Comparison of ENCODE assay signal across 9 mouse cellular contexts in genomic region chr7:134348825-134349224, GRCm38 (mm10). TPM values are rescaled to one million over a fixed set of nuclear protein-coding genes. Genes with fewer than 3 reads are reported as not detected.
DNase-seq lines count a peak whose midpoint lies in the region; ATAC-seq lines count a peak whose summit lies in the region.
"Had no signal": no experiment of that assay in that cellular context is flagged by ENCODE, and none has a peak within 500 bp of the region (broad histone marks: within the 10 kb centered on the region; RNA-seq: fewer than 3 reads in every experiment).

No protein-coding gene starts in this region.

- H3K27me3 ChIP-seq in midbrain, embryonic 10.5 days (ENCODE audit: low read depth, poor library complexity, severe bottlenecking): no peaks in the 10 kb centered on the region
- no peaks in the 10 kb centered on the region for H3K27me3 ChIP-seq in midbrain, embryonic 16.5 days (ENCODE audit: control insufficient read depth, insufficient read depth, low read depth, low read length)
- no peaks in the 10 kb centered on the region for H3K27me3 ChIP-seq in kidney, embryonic 14.5 days (ENCODE audit: control insufficient read depth, insufficient read depth, low read length)
- no peaks in the 10 kb centered on the region for H3K27me3 ChIP-seq in limb, embryonic 11.5 days (ENCODE audit: control insufficient read depth, insufficient read depth, low read length)
- H3K27me3 ChIP-seq: megakaryocyte, embryonic 14.5 days had no signal

- no peaks in the 10 kb centered on the region for H3K36me3 ChIP-seq in midbrain, embryonic 10.5 days
- no peaks in the 10 kb centered on the region for H3K36me3 ChIP-seq in midbrain, embryonic 16.5 days (ENCODE audit: control insufficient read depth, insufficient read depth, low read length)
- no peaks in the 10 kb centered on the region for H3K36me3 ChIP-seq in kidney, embryonic 14.5 days (ENCODE audit: control insufficient read depth, insufficient read depth, low read length)
- H3K36me3 ChIP-seq in limb, embryonic 11.5 days (ENCODE audit: control insufficient read depth, insufficient read depth, low read length): no peaks in the 10 kb centered on the region

- 0 out of 2 replicates have a peak, but pooled peaks cover 2% of the 10 kb centered on the region for H3K4me1 ChIP-seq in midbrain, embryonic 10.5 days
- H3K4me1 ChIP-seq in midbrain, embryonic 16.5 days (ENCODE audit: control insufficient read depth, insufficient read depth, low read length): no peaks in the 10 kb centered on the region
- H3K4me1 ChIP-seq in kidney, embryonic 14.5 days (ENCODE audit: control insufficient read depth, insufficient read depth, low read length): no peaks in the 10 kb centered on the region
- no peaks in the 10 kb centered on the region for H3K4me1 ChIP-seq in limb, embryonic 11.5 days (ENCODE audit: control insufficient read depth, insufficient read depth, low read length)
- H3K4me1 ChIP-seq: megakaryocyte, embryonic 14.5 days had no signal

- DNase-seq in midbrain, embryonic 10.5 days (ENCODE audit: low spot score): peak; percentile 49
- peak; percentile 32 to 55 for DNase-seq in cerebellum, postnatal 4 days (ENCODE audit: low spot score in 2 of 2)
- DNase-seq in gastrocnemius, postnatal 10 days: peak; percentile 55
- peak; percentile 64 for DNase-seq in limb, embryonic 11.5 days (ENCODE audit: low spot score)
- DNase-seq in ovary, postnatal 10 days (ENCODE audit: low spot score): peak; percentile 36
- peak; percentile 40 to 62 for DNase-seq in urinary bladder, postnatal 4 days (ENCODE audit: low spot score in 2 of 2)

- WGBS in midbrain, embryonic 10.5 days: 40% methylated on average over 6 of the region's 6 CpGs
- 47% methylated on average over 6 of the region's 6 CpGs for WGBS in midbrain, embryonic 16.5 days
- 32% methylated on average over 6 of the region's 6 CpGs for WGBS in kidney, embryonic 14.5 days
- 41% methylated on average over 6 of the region's 6 CpGs for WGBS in limb, embryonic 11.5 days

- H3K9me3 ChIP-seq in midbrain, embryonic 10.5 days (replicated peaks): no peaks in the 10 kb centered on the region
- no peaks in the 10 kb centered on the region for H3K9me3 ChIP-seq in midbrain, embryonic 16.5 days (replicated peaks; ENCODE audit: control insufficient read depth, low read length, poor library complexity, severe bottlenecking)
- H3K9me3 ChIP-seq in kidney, embryonic 14.5 days (ENCODE audit: control insufficient read depth, low read length): no peaks in the 10 kb centered on the region
- H3K9me3 ChIP-seq in limb, embryonic 11.5 days (ENCODE audit: control insufficient read depth, low read length): no peaks in the 10 kb centered on the region
- H3K9me3 ChIP-seq: megakaryocyte, embryonic 14.5 days had no signal

- no peak overlapping the region for H3K4me3 ChIP-seq in midbrain, embryonic 10.5 days
- H3K4me3 ChIP-seq in midbrain, embryonic 16.5 days (ENCODE audit: low read depth, low read length): no peak overlapping the region
- H3K4me3 ChIP-seq in kidney, embryonic 14.5 days (ENCODE audit: low read length): no peak overlapping the region
- H3K4me3 ChIP-seq in limb, embryonic 11.5 days (ENCODE audit: low read depth, low read length): no peak overlapping the region
- H3K4me3 ChIP-seq: megakaryocyte, embryonic 14.5 days had no signal

- H3K9ac ChIP-seq in midbrain, embryonic 16.5 days (ENCODE audit: low read depth, low read length): no peak overlapping the region
- H3K9ac ChIP-seq in kidney, embryonic 14.5 days (ENCODE audit: low read depth, low read length): no peak overlapping the region
- no peak overlapping the region for H3K9ac ChIP-seq in limb, embryonic 11.5 days (ENCODE audit: low read length)

- no peak for ATAC-seq in midbrain, embryonic 16.5 days
- ATAC-seq in kidney, embryonic 14.5 days (ENCODE audit: low FRiP score, low TSS enrichment): peak; percentile 86
- ATAC-seq in limb, embryonic 11.5 days (ENCODE audit: insufficient number of reproducible peaks, low FRiP score, low TSS enrichment, low read depth): peak; percentile 75; the same call in 1 of the 2 replicates

- no peak overlapping the region for H3K27ac ChIP-seq in midbrain, embryonic 10.5 days (replicated peaks)
- H3K27ac ChIP-seq in midbrain, embryonic 16.5 days (ENCODE audit: low read length): no peak overlapping the region
- H3K27ac ChIP-seq in kidney, embryonic 14.5 days (ENCODE audit: low read depth, low read length): no peak overlapping the region
- H3K27ac ChIP-seq in limb, embryonic 11.5 days (replicated peaks; ENCODE audit: low read depth, low read length): no peak overlapping the region

- no peak overlapping the region for H3K4me2 ChIP-seq in midbrain, embryonic 16.5 days (ENCODE audit: low read length)
- no peak overlapping the region for H3K4me2 ChIP-seq in kidney, embryonic 14.5 days (replicated peaks; ENCODE audit: low read depth, low read length)
- H3K4me2 ChIP-seq in limb, embryonic 11.5 days (ENCODE audit: low read depth, severe bottlenecking): no peak overlapping the region

RNA-seq across cellular contexts. Expression of gene D7Ertd443e, which starts 36.6 kb away (rescaled TPM):
- not detected in 2 replicates for polyA plus RNA-seq in midbrain, embryonic 10.5 days (2016; fragmentation: Nextera tagmentation; extraction: Ambion mirVana)
- 0.16 and 0.18 TPM in 2 replicates for polyA plus RNA-seq in midbrain, embryonic 16.5 days (2015; fragmentation: Nextera tagmentation; extraction: Ambion mirVana)
- total RNA-seq in gastrocnemius, postnatal 10 days (2021): not detected
- 0.21 and 0.32 TPM in 2 replicates for polyA plus RNA-seq in kidney, embryonic 14.5 days (2014; fragmentation: Nextera tagmentation; extraction: Ambion mirVana)
- 0.07 and 0.47 TPM in 2 replicates for polyA plus RNA-seq in limb, embryonic 11.5 days (2014; fragmentation: Nextera tagmentation; extraction: Ambion mirVana)
